Mouse (Mus musculus) urinary bladder, postnatal 0 days (tissue): ENCODE results near the gene Siah3. TPM values are rescaled to one million over a fixed set of nuclear protein-coding genes. Genes with fewer than 3 reads are reported as not detected.

Source experiments
- polyA plus RNA-seq: library from polyadenylated mRNA; unstranded; fragments of >200 nt; fragmentation: Nextera tagmentation; extraction: Ambion mirVana; gene quantifications from 2 replicates; pipeline ENCODE4 v1.2.1, GENCODE M21; 2015

Gene Siah3
- polyA plus RNA-seq, result not detected in 2 replicates

GRCm38 (mm10) chr14:75455743-75456421 is at the start of gene Siah3:
Gene Siah3 (plus strand): TSS chr14:75455982.

Other genes starting within 250 kb of the Siah3 start
- gene Cpb2, start 213.7 kb upstream of the Siah3 start, polyA plus RNA-seq, result 0.16 and 0.73 TPM in 2 replicates
- gene Zc3h13, start 171.6 kb upstream of the Siah3 start, polyA plus RNA-seq, result 19.5 and 20.6 TPM in 2 replicates
- gene Spert, start 137.1 kb downstream of the Siah3 start, polyA plus RNA-seq, result not detected in 2 replicates
- gene Erich6b, start 186.3 kb downstream of the Siah3 start, polyA plus RNA-seq, result not detected in 2 replicates